Mouse (Mus musculus) megakaryocyte-erythroid progenitor cell, adult 5-6 weeks (primary cell): ENCODE results near the gene Fis1. TPM values are rescaled to one million over a fixed set of nuclear protein-coding genes. Genes with fewer than 3 reads are reported as not detected.
"Not testable (repeated sequence)": the region's sequence is repeated elsewhere in the genome, so short reads cannot be mapped to it uniquely, and the experiment has no call there.

Experiments used
- ATAC-seq: replicated peaks from 2 replicates; pipeline ENCODE4 v1.8.0; 2016; ENCODE audit warnings: mild to moderate bottlenecking, inconsistent platforms; ENCODE audit not compliant: severe bottlenecking, poor library complexity, low FRiP score, low TSS enrichment
- total RNA-seq, 2 experiments: library from RNA; stranded (forward) in 1 of 2; stranded (reverse) in 1 of 2; fragments of 200-1000, 215-1000 nt in 1 of 2; fragments of >200 nt in 1 of 2; fragmentation: Nextera tagmentation in 1 of 2; gene quantifications; 2 replicates each; pipeline ENCODE4 v1.2.3; 2014 to 2017

Fis1 gene
- total RNA-seq, 2 experiments from 2014 or later, result 71.8 to 187 TPM

DNA sequence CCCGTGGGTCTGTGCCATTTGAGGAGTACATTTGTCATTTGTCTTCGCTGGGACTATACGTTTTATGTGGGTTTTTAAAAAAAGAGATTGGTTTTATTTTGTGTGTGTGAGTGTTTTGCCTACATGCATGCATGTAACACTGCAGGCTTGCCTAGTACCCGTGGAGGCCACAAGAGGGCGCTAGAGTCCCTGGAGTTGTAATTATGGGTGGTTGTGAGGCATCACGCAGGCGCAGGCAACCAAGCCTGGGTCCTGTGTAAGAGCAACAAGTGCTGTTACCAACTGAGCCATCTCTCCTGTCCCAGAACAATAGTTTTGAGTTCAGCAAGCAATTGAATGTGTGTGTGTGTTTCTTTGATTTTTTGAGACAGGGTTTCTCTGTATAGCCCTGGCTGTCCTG lies 13.8 kb upstream of the Fis1 start:
- no peak for ATAC-seq

DNA sequence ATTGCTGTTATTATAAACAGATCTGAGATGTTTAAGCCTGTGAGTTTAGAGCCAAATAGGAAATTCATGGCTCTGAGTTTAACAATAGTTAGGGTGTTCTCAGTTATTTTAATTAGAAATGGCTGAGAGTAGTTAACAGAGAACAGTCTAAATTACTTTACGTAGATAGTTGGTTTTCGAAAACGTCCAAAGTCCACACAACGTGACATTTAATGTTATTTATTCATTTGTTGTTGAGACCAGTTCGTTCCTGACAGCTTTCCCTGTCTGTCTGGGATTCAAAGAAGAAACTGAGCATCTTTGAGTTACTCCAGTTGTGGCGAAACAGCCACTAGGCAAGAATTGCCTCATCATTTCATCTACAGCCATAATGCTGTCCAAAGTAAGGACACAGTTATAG lies 13.0 kb upstream of the Fis1 start:
- ATAC-seq, result not testable (repeated sequence)

DNA sequence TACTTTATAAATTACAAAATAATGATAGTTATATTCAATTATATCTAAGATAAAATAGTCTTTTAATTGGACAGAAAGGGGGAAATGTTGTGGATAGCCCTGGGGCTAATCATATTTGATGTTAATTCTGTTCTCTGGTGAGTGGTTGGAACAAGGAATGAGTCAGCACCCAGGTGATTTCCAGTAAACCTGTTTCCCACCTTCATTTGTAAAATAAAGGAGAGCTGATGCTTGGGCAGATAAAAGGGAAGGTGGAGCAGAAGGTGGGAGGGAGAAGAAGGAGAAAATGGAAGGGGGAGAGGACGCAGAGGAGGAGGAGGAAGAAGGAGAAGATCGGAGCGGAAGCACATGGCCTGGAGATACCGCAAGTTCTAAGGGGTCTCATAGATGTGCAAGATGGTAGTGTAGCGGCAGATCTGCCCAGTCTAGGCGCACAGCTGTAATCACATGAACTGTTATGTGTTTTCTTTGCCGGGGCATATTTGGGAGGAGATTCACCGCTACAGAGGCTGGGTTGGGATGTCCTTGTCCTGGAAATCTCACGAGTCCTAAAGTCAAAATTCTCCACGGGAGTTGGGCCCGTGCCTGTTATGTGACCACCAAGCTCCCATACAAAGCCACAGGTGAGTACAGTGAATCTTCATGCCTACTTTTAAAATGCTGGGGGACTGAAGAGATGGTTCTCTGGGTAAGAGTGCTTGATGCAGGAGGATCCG lies 12.1 kb upstream of the Fis1 start:
- no peak for ATAC-seq

DNA sequence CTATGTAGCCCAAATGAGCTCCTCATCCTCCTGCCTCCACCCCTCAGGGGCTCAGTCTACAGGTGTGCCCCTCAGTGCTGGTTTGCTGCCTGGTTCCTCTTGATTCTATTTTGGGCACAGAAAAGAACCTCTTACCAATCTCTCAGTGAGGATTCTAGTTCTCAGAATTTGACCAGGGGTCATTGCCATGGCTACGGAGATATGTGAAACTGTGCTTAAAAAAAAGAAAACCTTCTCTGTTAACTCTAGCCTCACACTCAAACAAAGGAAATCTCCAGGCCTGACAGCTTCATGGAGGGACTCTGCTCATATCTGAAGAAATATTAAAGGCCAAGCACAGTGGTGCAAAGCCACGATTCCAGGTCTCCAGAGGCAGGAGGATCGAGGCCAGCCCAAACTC lies 10.3 kb upstream of the Fis1 start:
- no peak for ATAC-seq

DNA sequence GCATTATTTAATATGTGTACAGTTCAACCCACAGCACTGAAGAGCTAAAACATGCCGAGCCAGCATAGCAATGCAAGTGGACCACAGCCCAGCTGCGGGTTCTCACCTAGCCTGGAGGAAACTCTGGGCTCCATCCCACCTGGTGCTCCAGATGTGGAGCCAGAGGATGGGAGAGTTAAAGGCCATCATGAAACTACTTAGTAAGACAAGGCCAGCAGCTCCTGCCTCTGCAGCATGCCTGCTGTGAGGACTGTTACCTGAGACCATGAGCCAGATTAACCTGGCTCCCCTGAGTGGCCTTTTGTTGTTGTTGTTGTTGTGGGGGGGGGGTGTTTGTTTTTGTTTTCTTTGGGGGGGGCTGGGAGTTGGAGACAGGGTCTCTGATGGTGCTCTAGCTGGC lies 9.7 kb upstream of the Fis1 start:
- ATAC-seq, result no peak

DNA sequence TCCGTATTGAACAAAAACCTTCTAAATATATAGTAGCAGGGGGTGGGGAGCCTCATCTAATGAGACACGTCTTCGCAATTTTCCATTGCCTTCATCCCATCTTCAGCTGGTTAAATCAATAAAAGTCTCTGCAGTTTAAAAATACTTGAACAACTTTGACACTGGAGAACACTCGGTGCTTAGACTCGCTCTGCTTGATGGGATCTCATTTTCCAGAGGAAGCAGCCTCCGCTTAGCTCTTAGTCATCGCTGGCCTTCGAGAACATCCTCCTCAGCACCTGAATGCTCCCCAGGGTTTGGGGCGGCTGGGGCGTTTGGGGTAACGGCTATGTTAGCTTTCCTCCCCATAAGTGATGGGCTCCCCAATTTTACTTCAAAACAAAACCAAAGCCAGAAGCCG lies 8.0 kb upstream of the Fis1 start:
- no peak for ATAC-seq

DNA sequence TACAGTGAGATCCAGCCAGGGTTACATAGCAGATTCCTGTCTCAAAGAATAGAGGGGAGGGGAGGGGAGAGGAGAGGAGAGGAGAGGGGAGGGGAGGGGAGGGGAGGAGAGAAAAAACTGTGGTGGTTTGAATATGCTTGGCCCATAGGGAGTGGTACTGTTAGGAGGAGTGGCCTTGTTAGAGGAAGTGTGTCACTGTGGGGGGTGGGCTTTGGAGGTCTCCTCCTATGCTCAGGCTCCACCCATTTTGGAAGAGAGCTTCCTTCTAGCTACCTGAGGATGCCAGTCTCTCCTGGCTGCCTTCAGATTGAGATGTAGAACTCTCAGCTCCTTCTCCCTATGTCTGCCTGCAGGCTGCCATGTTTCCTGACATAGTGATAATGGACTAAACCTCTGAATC lies 5.2 kb upstream of the Fis1 start:
- no peak for ATAC-seq

DNA sequence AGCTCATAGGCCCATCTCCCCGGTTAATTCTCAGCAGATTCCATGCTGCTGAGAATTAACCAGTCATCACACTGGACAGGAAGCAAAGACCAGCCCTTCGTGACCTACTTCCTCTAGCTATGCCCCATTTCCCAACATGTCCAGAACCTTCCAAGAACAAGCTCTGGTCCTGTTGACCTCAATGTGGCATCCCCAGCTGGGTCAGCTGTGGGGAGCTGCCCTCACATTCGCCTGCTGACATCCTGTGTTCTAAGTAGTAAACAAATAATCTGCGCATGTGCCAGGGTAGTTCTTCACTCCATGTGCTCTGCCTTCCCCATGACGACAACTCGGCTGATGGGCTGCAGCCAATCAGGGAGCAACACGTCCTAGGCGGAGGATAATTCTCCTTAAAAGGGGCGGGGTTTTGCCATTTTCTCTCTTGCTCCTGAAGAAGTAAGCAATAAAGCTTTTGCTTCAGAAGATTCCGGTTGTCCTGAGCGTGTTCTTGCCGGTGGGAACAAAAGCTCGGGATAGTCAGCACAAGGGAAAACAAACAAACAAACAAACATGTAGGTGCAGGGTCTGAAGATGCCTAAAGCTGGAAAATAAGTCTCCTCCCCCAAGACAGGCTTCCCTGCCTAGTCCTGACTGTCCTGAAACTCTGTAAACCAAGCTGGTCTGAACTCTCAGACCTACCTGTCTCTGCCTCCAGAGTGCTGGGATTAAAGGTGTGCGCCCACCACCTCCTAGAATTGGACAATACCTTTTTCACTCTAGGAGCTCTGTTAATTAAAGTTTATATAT lies 3.3 kb upstream of the Fis1 start:
- not testable (repeated sequence) for ATAC-seq

DNA sequence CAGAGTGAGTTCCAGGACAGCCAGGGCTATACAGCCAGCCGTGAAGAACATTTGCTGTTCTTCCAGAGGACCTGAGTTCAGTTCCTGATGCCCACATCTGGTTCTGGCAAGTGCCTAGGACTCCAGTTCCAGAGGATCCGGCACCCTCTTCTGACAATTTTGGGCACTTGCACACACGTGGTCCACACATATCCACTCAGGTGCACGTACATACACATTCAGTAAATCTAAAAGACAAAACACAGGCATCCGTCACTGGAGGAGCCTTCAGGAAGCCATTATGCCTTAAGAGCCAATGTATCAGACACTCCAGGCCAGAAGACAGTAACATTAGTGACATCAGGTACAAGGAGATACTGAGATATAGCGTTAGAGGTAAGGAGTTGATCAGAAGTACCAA lies 2.6 kb upstream of the Fis1 start:
- ATAC-seq, result no peak

DNA sequence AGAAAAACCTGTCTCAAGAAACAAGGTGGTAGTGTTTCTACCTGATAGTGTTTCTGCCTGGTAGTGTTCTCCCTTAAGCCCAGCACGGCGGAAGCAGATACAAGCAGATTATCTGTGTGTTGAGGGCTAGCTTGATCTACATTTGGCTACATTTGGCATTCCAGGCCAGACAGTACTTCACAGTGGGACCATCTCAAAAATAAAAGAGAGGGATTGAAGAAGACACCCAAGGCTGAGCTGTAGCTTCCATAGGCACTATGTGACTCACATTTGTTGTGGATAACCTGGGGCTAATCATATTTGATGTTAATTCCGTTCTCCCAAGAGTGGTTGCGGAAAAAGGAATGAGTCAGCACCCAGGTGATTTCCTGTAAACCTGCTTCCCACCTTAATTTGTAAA lies 922 bp upstream of the Fis1 start:
- no peak for ATAC-seq

DNA sequence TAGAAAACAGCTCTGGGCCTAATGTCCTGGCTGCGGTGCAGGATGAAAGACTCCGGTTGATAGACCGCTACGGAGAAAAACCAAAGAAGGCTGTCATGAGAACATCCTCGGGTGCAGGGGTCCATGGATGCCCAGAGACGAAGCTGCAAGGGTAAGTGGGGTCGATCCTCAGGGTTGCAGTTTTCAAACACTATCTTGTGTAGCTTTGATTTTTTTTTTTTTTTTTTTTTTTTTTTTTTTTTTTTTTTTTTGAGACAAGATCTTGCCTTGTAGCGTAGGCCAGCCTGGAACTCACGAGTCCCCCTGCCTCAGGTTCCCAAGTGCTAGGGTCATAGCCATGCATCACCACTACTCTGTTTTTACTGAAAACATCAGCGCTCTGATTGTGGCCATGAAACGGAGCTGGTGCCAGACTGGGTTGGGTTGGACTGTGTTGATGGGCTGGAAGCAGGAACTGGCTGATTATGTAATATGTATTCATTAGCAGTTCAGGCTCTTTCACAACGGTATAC lies 421 bp downstream of the Fis1 start:
- ATAC-seq, result no peak

DNA sequence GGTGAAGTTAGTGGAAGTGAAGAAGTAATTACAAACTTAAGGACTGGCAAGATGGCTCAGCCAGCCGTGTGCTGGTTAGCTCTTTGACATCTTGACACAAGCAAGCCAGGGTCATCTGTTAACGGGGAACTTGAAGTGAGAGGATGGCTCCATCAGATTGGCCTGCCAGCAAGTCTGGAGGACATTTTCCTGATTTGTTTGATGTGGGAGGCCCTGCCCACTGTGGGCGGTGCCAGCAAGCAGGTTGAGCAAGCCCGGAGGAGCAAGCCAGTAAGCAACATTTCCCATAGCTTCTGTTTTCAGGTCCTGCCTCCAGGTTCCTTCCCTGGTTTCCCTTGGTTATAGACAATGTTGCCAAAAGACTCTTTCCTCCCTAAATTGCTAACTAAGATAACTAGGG lies 2.5 kb downstream of the Fis1 start:
- ATAC-seq, result no peak

DNA sequence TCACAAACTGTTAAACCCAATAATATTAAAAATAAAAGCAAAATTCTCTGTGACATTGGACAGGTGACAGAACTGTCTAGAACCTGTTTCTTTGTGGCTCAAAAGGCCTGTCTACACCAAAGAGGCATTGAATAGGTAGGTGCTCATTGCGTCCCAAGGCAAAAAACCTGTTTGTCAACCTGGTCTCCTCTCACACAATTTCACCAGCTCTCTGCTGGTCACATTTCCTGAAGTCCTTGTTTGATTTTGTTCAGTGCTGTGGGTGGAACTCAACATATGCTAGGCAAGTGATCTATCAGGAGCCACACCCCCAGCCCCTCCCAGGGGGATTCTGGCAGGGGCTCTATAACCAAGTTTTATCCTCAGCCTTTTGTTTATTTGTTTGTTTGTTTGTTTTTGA lies 4.2 kb downstream of the Fis1 start:
- ATAC-seq, result no peak

DNA sequence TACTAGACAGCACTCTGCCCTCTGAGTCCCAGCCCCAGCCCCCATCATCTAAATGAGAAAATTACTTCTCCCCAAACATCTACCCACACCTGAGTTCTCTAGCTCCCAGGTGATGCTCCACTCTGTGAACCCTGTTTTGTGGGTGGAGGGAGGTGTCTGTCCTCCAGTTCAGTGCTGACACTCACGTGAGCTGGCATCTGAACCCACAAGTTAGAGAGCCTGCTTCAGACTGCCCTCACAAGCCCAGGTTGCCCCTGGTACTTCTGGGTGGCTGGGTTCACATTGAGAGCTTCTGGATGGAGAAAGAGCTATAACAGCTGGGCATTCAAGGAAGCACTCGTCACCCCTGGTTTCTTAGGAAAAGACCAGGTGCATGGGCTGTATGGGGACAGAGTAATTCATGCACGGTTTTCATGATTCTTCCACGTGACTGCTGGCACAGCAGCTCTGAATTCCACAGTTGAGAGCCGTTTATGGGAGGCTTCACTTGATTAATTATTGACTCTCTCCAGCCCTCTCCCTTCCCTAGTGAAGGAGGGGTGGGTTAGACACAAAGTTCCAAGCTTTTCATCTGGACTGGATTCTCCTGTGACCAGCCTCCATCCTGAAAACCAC lies 6.0 kb downstream of the Fis1 start:
- no peak for ATAC-seq

DNA sequence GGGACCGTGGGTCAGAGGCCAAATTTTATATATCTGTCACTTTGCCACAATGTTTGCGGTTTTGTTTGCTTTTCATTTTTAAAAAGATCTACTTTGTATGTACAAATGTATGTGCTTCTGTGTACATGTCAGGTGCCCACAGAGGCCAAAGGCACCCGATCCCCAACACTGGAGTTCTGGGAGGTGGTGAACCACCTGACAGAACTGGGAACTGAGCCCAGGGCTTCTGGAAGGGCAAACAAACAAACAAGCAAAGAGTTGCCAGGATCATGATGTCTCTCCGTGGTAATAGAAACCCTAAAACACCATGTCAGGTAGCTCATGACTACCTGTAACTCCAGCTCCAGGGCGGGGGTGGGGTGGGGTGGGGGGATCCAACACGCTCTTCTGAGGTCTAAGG lies 7.0 kb downstream of the Fis1 start:
- no peak for ATAC-seq

DNA sequence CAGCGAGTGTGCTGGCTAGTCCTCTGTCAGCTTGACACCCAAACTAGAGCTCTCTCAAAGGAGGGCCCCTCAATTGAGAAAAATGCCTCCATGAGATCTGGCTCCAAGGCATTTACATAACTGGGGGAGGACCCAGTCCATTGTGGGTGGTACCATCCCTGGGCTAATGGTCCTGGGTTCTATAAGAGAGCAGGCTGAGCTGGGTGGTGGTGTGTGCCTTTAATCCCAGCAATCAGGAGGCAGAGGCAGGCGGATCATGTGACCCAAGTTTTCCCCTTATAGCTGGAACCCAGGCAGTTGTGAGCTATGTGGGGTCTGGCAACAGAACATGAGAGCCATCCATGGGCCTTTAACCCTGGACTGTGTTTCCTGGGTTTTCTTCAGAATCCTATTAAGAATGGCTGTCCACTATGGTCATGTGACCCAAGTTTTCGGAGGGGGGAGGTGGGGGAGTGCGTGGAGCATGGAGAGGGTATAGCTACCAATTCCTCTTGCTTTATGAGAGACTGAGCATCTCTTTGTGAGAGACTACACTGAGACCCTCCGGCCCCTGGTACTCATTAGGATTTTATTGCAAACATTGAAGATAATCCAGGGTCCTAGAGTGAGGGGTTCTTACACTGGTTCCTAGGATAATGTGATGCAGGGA lies 8.4 kb downstream of the Fis1 start:
- no peak for ATAC-seq

DNA sequence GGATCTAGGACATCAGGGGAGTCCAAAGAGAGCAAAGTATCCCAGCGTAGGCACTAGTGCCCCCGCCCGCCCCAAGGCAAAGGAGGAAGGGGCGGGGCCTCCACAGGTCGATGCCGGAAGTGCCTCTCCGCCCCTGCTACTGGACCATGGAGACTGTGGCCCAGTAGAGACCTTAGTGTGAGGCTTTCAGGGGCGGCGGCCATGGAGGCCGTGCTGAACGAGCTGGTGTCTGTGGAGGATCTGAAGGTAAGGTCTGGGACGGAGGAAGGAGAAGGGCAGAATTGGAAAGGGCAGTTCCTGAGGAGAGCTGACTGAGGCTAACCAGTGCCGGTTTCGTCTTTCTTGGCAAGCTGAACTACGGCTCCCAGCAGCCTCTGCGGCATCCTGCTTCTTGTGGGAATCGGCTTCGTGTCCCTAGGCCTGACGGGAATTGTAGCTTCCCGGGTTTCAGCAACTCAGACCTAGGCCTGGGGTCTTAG lies 8.9 kb downstream of the Fis1 start:
- peak; percentile 91 for ATAC-seq

DNA sequence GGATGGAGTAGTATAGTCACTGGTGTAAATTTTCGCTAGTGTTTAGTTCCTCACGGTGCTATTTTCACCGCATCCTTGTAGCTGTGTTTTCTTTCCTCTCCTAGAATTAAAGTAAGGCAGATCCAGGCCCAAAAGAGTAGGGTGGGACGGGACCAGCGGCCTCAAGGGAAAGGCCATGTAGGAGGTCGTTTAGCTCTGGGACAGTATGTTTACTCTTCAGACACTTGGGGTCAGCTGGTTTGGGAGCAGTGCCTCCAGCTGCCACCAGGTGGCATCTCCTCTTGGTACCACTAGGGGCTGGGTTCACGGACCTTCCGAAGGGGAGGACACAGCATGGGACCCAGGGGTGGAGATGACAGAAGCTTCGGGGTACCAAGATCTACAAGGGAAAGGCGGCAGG lies 9.4 kb downstream of the Fis1 start:
- peak; percentile 71 for ATAC-seq

DNA sequence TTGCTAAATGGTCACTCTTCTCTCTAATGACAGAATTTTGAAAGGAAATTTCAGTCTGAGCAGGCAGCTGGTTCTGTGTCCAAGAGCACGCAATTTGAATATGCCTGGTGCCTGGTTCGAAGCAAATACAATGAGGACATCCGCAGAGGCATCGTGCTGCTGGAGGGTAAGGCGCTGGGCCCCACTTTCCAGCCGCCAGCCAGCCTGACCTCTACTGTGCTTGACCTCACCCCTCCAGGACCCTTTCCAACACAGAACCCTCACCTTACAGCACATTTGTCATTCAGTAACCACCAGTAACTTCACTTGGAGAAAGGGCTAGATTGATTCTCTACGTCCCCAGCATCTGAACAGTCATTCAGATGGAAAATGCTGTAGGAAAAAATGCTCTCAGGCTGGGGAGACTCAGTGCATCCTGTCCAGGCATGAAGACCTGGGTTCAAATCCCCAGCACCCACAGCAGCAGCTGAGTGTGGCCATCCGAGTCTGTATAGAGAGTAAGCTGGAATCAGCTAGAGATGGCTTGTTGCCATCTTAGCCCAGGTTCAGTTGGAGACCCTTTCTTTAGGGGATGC lies 10.0 kb downstream of the Fis1 start:
- ATAC-seq, result no peak

DNA sequence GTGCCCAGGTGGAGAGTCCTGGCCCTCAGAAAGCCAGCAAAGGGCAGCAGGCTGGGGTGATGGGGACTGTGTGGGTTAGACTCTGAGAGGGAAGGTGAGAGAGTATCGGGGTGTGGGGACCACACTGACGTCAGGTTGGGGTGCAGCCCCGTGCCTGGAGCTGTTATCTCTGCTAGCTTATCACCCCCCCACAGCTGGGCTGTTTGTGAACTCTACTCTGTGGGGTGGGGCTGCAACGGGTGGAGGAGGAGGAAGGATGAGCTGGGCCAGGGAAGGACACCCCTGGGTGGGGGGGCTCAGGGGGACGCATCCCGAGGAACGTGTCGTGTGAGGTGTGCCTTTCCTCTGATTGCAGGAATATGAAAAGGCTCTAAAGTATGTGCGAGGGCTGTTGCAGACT lies 12.1 kb downstream of the Fis1 start:
- peak; percentile 40 for ATAC-seq
